Mouse (Mus musculus) adipocyte (in vitro differentiated cells): Measurements from ENCODE around the gene Strip2.

Experiments used
- DNase-seq: peaks from one replicate; pipeline ENCODE4 v3.0.0-alpha.2; 2016; ENCODE audit warnings: low spot score

Strip2 gene

DNA sequence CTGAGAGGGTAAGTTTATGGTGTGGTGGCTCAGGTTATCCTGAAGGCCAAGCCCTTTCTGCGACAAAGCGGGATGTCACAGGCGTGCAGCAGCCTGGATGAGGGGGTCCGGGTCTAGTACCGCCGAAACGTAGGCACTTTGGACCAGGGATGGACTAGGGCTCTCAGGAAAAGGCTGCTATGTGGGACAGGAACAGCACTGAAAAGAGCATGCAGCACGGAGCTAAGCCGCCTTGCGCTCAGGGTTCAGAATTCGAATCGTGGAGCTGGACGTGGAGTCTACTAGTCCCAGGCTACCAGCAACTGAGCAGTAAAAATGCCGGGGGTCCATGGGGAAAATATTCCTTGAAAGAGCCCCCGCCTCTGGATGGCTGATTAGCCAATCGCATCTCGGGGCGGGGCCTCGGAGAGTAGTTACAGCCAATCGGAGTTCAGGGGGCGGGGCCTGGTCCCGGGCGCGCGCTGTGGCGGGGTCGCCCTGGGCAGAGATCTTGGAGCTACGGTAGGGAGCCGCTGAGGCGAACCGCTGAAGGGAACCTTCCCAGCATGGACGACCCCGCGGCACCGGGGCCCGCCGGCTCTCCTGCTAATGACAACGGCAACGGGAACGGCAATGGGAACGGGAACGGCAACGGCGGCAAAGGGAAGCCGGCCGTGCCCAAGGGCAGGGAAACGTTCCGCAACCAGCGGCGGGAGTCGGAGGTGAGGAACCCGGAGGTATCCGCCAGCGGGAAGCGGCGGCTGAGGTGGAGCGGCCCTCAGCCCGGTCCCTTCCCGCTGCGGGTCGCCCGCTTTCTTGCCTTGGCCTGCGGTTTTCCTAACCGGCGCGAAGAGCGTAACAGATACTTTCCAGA lies at the start of gene Strip2:
Gene Strip2 (plus strand): TSS at position 483 of the 853 bp plus-strand sequence.
- peak; percentile 77 for DNase-seq

DNA sequence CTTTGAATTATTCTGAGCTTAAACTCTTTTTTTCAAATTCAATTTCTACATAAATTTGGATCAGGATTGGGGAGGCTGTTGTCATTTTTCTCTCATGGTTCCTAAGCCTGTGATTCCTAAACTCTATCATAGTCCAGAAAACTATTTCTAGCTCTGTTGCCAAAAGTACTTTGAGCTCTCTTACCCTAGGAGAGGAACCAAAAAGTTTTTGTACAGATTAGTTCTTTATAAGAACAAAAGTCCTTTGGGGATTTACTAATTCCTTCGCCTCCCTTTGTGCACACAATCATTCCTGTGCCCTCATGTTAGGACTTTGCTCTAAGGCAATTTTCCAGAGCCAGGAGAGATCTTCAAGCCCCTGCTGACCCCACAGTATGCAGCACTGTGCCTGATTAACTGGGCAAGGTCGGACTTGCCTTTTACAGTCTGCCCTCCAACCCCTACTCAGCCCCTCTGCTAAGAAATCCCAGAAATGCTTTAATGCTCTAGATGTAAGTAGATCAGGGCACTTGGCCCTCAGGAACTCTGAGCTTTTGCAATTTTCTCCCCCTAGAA lies 48.4 kb upstream of the Strip2 start:
- DNase-seq, result no peak

DNA sequence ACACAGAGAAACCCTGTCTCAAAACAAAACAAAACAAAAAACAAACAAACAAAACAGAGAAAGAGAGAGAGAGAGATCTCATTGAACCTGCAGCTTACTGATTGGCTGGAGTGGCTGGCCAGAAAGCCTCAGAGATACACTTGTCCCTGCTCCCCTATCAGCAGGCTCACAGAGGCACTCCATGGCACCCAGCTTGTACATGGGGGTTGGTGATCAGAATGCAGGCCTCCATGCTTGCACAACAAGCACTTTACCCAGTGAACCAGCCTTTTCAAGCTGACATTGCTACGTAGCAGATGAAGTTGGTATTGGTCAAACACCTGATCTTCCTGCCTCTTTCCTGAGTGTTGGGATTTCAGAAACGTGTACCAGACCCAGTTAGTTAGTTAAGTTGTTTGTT lies 43.2 kb upstream of the Strip2 start:
- DNase-seq, result no peak

DNA sequence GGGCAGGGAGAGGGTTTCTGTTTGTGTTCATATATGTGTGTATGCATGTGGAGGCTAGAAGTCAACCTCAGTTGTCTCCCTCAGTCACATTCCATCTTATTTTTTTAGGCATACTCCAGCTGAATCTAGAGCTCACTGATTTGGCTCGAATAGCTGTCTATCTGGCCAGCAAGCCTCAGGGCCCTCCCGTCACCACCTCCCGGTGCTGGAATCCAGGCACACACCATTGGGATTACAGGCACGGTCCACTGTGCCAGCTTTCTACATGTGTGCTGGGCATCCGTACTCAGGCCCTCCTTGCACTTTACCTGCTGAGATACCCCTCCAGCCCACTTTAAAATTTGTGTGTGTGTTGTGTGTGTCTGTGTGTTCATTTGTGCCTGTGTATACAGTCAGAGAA lies 41.2 kb upstream of the Strip2 start:
- DNase-seq, result no peak

DNA sequence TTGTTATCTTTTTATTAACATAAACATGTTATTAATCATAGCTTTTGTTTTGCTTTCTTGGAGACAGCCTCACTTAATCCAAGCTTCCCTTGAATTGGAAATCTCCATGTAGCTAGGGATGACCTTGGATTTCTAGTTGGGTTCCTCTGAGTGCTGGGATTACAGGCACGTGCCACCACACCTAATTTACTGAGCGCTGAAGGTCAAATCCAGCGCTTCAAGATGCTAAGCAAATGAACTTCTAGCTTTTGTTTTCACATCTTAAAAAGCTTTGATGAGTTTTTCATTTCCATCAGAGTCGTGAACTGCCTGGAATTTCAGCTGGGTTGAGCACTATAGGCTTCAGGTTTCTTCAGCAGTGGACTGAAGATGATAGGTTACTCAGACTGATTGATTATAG lies 40.0 kb upstream of the Strip2 start:
- no peak for DNase-seq

DNA sequence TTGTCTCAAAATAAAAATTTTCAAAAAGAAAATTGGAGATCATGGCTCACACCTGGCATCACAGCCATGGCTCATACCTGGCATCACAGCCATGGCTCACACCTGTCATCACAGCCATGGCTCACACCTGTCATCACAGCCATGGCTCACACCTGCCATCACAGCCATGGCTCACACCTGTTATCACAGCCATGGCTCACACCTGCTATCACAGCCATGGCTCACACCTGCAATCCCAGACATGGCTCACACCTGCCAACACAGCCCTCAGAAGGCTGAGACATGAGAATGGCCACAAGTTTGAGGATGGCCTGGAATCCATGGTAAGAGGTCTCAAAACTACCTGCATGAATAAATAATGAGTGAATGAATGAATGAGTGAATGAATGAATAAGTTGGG lies 37.2 kb upstream of the Strip2 start:
- no peak for DNase-seq

DNA sequence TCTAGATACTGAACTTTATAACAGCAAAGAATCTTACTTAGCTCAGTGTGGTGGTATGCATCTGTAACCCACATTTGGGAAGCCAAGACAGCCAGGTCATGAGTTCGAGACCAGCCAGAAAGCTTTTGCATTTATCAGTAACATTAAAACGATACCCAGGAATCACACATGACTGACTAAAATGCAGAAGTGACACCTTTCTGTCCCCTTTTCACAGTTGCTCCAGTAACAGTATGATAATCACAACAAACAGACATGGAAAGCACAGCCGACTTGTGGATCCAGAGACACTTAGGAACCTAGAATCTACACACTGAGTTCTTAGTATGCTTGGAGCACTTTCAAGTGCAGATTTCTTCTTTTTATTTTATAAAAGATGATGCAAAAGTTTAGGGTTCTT lies 36.0 kb upstream of the Strip2 start:
- no peak for DNase-seq

DNA sequence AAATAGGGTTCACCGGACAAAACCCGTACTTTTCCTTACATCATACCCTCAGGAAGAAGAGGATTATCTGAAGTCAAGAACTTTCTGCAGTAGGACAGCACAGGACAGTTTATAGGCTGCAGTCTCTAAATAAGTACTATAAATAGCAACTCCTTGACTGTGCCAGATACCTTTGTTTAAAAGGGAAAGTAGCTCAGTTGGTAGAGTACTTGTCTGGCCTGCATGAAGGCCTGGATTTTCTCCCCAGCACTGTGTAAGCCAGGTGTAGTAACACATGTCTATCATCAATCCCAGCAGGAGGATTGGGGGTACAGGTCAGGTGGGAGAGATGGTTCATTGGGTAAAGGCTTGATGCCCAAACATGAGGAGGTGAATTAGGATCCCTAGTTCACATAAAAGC lies 34.9 kb upstream of the Strip2 start:
- no peak for DNase-seq

DNA sequence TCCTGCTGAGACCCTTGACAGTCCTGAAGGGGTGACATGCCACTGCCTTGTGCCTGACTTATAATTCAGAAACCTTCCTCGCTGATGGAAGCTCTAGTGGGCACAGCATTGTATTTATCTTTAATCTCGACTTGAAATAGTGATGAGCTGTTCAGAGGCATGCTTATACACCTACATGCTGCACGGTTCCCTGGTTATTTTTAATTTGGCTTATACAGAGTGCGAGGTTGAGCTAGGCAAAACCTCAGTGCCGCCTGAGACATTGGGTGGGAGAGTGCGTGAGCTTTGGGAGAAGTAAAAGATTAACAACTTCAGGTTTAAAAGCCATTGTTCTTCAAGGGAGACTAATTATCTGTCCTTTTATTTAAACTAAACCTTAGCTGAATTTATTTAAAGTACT lies 33.9 kb upstream of the Strip2 start:
- DNase-seq, result no peak

DNA sequence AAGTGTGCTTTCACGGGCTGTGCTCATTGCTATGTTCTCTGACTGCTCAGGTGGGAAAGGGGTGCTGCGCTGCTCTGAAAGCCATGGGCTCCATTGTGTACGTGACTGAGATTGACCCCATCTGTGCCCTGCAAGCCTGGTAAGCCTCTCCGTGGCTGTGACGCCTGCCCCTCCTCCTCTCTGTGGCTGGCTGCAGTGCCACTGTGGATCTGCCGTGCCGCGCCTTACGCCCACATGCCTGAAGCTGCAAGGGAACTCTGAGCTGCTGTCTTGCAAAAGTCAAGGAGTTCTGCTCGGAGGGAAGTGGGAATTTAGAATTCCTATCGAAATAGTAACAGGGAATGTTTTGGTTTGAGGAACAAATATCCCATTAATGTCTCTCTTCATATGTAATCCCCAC lies 25.7 kb upstream of the Strip2 start:
- no peak for DNase-seq

DNA sequence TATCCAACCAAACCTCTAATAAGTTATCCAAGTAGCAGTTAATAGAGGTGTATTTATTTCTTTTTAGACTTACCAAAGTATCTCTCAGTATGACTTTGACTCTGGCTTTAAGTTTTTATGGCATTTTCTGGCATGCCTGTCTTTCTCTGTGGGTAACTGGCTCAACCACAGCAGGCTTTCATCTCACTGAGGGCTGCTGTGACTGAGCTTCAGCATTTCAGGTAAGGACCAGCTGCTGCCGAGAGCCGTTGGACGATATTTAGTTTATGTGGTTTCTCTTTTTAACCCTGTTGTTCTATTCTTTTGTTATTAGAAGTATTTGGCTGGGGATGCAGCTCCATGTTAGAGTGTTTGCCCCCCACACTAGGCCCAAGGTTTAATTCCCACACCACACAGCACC lies 19.8 kb upstream of the Strip2 start:
- no peak for DNase-seq

DNA sequence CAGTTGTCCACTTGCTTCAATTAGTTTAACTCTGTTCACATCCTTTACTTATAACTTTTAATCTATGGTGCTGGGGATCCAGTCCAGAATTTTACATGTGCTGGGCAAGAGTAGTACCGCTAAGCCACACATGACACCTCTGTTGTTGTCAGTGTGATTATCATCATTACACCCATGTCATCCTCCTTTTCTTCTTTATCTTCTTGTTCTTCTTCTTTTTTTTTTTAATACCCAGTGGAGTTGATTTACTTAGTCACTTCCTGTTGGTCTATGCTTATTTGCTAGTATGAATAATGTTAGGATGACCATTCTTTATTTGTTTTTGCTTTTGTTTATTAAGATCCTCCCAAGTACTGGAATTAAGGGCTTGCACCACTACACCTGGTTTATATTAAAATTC lies 15.4 kb upstream of the Strip2 start:
- no peak for DNase-seq

DNA sequence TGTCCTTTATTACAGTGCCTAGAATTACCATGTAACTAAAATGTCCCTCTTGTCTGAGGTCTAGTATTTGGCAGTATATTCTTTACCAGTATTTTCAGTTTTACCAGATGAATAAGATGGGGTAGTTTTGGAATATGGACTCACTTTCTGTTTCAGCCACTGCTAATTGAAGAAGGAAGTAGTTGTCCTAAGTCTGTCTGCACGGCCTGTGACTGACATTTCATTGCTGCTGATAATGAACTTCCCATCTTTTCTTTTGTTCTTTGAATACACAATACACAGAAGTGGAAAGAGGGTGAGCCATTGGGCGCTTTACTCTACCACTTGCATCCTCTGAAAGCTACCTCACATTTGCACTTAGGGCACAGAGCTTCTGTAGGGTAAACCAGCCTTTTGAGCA lies 14.6 kb upstream of the Strip2 start:
- DNase-seq, result no peak

DNA sequence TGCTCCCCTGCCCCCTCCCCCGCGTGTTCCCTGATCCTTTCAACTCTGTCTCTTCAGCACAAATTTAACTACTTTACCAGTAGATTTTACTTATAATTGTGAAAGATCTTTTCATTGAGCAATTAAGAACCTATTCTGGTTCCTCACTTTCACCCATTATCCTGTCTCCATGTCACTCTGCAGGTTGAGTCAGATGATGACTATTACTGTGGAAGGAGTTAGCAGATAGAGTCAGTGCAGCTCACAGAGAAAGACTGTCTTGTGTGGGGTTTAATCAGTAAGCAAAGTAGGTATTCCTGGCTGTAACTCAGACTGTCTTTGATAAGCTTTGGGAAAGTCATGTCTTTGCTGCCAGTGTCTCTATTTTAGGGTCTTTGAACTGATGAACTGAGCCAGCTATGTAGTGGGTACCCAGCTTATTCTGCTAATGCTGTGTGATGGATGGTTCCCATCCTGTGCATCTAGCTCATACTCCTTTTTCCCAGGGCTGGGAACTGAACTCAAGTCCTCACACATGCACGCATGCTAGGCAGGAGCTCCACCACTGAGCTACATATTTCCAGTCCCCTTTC lies 13.4 kb upstream of the Strip2 start:
- no peak for DNase-seq

DNA sequence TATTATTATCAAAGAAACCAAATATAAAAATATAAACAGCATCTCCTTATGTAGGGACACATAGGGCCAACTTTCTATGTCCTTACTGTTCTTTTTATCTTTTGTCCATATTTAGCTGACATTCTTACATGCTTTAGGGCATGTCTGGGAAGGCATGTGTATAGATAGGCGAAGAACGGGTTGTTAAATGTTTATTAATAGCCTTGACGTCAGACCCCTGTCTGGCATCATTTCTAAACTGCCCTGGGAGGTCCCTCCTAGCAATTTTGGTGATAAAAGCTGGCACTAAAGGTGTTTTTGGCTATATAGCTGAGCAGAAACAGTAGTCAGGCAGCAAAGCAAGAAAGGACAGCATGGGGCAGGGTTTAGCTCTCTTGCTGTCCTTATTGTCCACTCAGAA lies 12.5 kb upstream of the Strip2 start:
- DNase-seq, result no peak

DNA sequence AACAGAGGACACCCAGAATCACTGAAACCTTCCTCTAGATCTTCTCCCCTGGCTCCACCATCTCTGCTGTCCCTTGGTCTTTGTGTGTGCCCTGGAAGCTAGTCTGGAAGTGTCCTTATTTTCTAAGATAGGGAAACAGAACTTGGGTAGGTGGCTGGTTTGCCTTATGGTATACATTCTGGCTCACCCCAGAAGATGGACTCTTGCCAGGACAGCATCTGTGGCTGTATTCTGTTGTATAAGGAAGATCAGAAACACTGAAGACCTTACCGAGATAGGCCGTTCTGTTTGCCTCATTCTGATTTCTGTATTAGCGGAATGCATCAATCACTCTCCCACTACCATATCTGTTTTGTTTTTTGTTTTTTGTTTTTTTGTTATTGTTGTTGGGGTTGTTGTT lies 6.2 kb upstream of the Strip2 start:
- no peak for DNase-seq

DNA sequence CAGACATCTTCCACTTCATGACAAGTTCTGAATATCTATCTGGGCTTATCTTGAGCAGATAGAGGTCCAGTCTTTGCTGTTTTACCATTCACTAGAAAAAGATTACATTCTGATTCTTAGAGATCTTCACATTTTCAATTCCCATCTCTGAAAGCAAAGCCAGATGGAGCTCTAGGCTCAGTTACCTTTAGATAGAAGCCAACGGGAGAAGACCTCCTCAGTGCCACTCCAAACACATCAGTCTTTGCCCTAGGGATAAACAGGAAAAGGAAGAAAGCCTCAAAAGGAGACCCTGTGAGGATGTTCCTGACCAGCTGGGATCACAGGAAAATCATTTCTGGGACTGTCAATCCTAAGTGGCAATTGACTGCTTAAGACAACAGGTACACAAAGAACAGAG lies 3.1 kb upstream of the Strip2 start:
- DNase-seq, result peak; percentile 53

DNA sequence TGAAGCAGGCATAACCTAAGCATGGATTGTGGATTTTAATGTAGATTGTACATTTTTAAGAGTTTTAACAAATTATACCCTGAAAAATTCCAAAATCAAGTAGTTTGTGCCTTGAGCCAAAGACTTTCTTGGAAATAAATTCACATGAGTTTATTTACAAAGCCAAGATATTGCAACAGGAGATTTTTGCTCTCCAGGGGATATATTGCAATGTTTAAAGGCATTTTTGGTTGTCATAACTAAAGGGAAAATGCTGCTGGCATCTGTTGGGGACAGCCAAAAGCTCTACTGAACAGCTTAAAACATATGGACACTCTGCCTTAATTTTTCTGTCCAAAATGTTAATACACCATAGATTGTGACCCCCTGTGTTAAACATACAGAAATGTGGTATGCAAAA lies 2.7 kb upstream of the Strip2 start:
- DNase-seq, result peak; percentile 79

DNA sequence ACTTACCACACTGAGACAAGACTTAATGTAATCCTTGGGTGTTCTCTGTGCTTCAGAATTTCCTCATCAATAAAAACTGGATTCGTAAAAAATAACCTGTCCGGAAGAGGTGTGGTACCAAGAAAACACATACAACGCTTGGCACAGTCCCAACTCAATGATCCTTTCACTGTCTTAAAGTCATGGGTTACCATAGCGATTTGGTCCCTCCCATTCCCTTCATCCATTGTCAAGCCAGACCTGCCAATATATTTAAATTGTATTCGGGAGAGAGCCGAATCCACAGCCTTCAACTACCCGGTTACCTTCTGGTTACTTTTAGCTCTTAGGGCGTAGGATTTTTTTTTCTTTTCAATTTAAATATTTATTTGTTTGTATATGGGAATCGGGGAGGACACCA lies 976 bp upstream of the Strip2 start:
- DNase-seq, result no peak

DNA sequence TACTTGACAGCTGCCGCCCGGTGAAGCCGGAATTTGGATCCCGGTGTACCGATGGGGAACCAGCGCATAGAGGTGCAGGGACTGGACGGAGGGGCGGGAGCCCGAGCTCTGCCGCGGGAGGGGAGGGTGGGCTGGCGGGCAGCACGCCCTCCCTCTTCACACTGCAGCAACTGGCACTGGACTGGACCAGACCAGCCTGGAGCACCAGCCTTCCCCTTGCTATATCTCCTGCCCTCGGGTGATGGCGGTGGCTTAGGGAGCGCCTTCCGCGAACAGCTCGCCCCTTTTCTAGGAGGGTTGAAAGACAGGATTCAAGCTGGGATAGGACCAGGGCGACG lies 540 bp downstream of the Strip2 start:
- DNase-seq, result no peak

DNA sequence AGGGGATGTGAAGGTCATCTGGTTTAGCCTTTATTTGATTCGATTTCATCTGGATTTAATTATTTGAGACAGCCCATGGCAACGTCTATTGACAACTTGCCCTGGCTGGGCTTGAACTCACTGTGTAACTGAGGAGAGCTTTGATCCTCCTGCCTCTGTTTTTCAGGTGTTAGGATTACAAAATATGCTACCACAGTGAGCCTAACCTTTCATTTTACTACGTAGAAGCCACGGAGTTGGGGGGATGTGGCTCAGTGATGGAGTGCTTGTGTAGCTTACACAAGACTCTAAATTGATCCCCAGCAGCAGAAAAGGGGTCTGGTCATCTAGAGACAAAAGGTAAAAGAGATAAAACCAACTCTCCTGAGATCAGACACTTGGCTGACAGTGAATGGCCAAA lies 1.1 kb downstream of the Strip2 start:
- DNase-seq, result no peak

DNA sequence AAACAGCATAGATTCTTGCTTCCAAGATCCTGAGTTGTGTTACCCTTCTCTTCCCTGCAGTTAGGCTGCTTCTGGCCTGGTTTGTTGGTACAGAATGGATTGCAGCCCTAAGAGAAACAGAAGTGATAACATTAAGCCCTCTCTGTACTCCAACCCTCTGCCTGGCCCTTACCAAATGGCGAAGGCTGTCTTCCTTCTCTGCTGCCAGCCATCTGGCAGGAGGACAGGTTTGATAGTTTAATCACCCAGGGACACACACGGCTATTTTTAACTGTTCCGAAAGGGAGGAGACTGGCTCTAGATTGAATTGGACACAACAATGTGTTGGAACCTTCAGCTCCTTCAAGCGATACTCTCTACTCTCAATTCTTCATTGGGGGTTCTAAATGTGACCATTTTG lies 6.7 kb downstream of the Strip2 start:
- DNase-seq, result peak; percentile 71

DNA sequence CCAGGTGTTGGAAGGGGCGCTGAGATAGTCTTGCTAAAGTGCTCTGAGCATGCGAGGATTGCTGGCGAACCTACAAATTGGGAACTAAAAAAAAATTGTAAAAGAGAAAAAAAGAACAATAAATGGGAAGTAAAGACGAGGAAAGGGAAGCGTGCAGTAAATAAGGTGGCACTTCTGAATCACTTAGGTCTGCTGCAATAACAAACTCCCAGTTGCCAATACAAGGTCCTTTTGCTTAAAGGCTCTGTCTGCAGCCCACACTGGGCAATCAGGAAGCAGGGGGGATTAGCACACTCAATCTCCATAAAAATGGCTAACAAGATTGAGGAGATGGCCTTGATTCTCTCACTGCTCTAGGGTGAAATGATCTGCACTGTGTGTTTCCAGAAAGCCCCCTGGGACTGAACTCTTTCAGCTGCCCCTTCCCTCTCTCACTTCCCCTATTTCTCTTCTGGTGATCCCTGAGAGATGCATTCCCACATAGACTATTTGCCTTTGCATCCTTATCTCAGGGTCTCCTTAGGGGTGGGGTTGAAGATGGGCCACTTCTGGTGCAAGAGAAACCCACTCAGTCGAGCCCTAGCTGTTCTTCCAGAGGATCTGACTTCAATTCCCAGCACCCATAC lies 8.9 kb downstream of the Strip2 start:
- DNase-seq, result no peak
